ENCODE assay signal across 14 mouse cellular contexts in the genomic region with DNA sequence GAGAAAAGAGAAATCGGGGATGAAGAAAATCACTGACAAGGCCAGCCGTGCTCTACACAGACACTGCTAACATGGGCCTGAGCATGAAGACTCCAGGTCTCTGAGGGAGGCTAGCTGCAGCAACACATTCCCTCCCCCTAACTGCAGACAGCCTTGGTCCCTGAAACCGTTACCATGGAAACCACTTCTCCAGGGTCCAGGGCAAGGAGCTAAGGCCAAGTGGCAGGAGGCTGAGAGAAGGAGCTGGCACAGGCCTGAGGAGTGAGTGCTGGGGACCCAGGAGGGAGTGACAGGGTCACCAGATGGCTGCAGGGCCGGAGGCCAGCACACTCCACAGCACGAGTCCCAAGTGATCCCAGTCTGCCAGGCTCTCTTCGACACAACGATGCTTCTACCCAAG.
A peak's percentile ranks its signal among the peaks of the same experiment; 100 is the strongest.
DNase-seq lines count a peak whose midpoint lies in the region; ATAC-seq and TF ChIP-seq lines count a peak whose summit lies in the region.
"Had no signal": no experiment of that assay in that cellular context is flagged by ENCODE, and none has a peak within 500 bp of the region (broad histone marks: within the 10 kb centered on the region; RNA-seq: fewer than 3 reads in every experiment).

No protein-coding gene starts in this region.

- DNase-seq in forebrain, embryonic 14.5 days (ENCODE audit: low spot score), result peak; percentile 48
- peak; percentile 91 for DNase-seq in cerebellum, adult 8-10 months
- DNase-seq in midbrain, postnatal 0 days (ENCODE audit: low spot score), result peak; percentile 91
- no peak for DNase-seq in spleen, postnatal 10 days (ENCODE audit: low spot score in 2 of 2)
- DNase-seq in ovary, postnatal 36 days (ENCODE audit: low spot score), result no peak
- DNase-seq in left cerebral cortex, postnatal 10 days (ENCODE audit: extremely low spot score in 1 of 2, low spot score in 2 of 2), result no peak
- DNase-seq: kidney, postnatal 25 days; lung, postnatal 4 days; right cerebral cortex, postnatal 4 days had no signal

- no peaks in the 10 kb centered on the region for H3K27me3 ChIP-seq in forebrain, embryonic 14.5 days (replicated peaks; ENCODE audit: control insufficient read depth, insufficient read depth, low read length)
- no peaks in the 10 kb centered on the region for H3K27me3 ChIP-seq in forebrain, embryonic 12.5 days
- no peaks in the 10 kb centered on the region for H3K27me3 ChIP-seq in hindbrain, embryonic 13.5 days
- H3K27me3 ChIP-seq in midbrain, postnatal 0 days (ENCODE audit: insufficient read depth, low read length), result no peaks in the 10 kb centered on the region

- no peak overlapping the region for H3K27ac ChIP-seq in forebrain, embryonic 14.5 days (ENCODE audit: low read depth, low read length)
- H3K27ac ChIP-seq in forebrain, embryonic 12.5 days, result no peak overlapping the region
- H3K27ac ChIP-seq in hindbrain, embryonic 13.5 days, result peak overlapping the region; percentile 74
- peak overlapping the region; percentile 68 for H3K27ac ChIP-seq in midbrain, postnatal 0 days (ENCODE audit: low read depth, low read length)
- H3K27ac ChIP-seq: heart, embryonic 10.5 days; stomach, postnatal 0 days had no signal

- no peaks in the 10 kb centered on the region for H3K4me1 ChIP-seq in forebrain, embryonic 14.5 days (ENCODE audit: control insufficient read depth, insufficient read depth, low read length)
- peaks cover 4% of the 10 kb centered on the region for H3K4me1 ChIP-seq in forebrain, embryonic 12.5 days
- peaks cover 9% of the 10 kb centered on the region; the same call in 1 of the 2 replicates for H3K4me1 ChIP-seq in hindbrain, embryonic 13.5 days (replicated peaks)
- no peaks in the 10 kb centered on the region; the same call in 1 of the 2 replicates for H3K4me1 ChIP-seq in midbrain, postnatal 0 days (ENCODE audit: insufficient read depth, low read length)
- H3K4me1 ChIP-seq: heart, embryonic 10.5 days had no signal

- no peak overlapping the region for H3K4me2 ChIP-seq in forebrain, embryonic 14.5 days (ENCODE audit: low read length)
- H3K4me2 ChIP-seq in forebrain, embryonic 12.5 days, result no peak overlapping the region
- H3K4me2 ChIP-seq in hindbrain, embryonic 13.5 days, result no peak overlapping the region
- no peak overlapping the region for H3K4me2 ChIP-seq in midbrain, postnatal 0 days (ENCODE audit: low read depth, low read length, poor library complexity, severe bottlenecking)

- no peak overlapping the region for H3K9ac ChIP-seq in forebrain, embryonic 14.5 days (ENCODE audit: low read length)
- H3K9ac ChIP-seq in forebrain, embryonic 12.5 days, result no peak overlapping the region
- H3K9ac ChIP-seq in hindbrain, embryonic 13.5 days, result no peak overlapping the region
- H3K9ac ChIP-seq in midbrain, postnatal 0 days (replicated peaks; ENCODE audit: low read length, poor library complexity, severe bottlenecking), result no peak overlapping the region; the same call in 1 of the 2 replicates

- no peaks in the 10 kb centered on the region for H3K36me3 ChIP-seq in forebrain, embryonic 14.5 days (ENCODE audit: control insufficient read depth, insufficient read depth, low read length)
- H3K36me3 ChIP-seq in forebrain, embryonic 12.5 days (replicated peaks), result no peaks in the 10 kb centered on the region
- no peaks in the 10 kb centered on the region for H3K36me3 ChIP-seq in hindbrain, embryonic 13.5 days
- no peaks in the 10 kb centered on the region for H3K36me3 ChIP-seq in midbrain, postnatal 0 days (ENCODE audit: insufficient read depth, low read length)
- H3K36me3 ChIP-seq: G1E; heart, embryonic 10.5 days had no signal

- WGBS in forebrain, embryonic 14.5 days, result 69% methylated on average over 7 of the region's 7 CpGs
- WGBS in forebrain, embryonic 12.5 days, result 68% methylated on average over 7 of the region's 7 CpGs
- WGBS in hindbrain, embryonic 13.5 days, result 59% methylated on average over 7 of the region's 7 CpGs
- 47% methylated on average over 7 of the region's 7 CpGs for WGBS in midbrain, postnatal 0 days

- H3K4me3 ChIP-seq in forebrain, embryonic 14.5 days (ENCODE audit: low read depth, low read length), result no peak overlapping the region
- no peak overlapping the region for H3K4me3 ChIP-seq in forebrain, embryonic 12.5 days (replicated peaks)
- H3K4me3 ChIP-seq in hindbrain, embryonic 13.5 days, result no peak overlapping the region
- H3K4me3 ChIP-seq in midbrain, postnatal 0 days (ENCODE audit: low read depth, low read length), result no peak overlapping the region
- H3K4me3 ChIP-seq: heart, embryonic 10.5 days had no signal

- intact Hi-C loops in left cerebral cortex, postnatal 10 days (cut with DNase I), result no loop called here

- TF ChIP-seq CTCF in midbrain, postnatal 0 days (IDR thresholded peaks at IDR 0.05), result no peak

- ATAC-seq in forebrain, embryonic 14.5 days, result no peak
- ATAC-seq in forebrain, embryonic 12.5 days (ENCODE audit: low FRiP score), result no peak
- ATAC-seq in hindbrain, embryonic 13.5 days (ENCODE audit: low FRiP score), result no peak
- ATAC-seq in midbrain, postnatal 0 days (ENCODE audit: low FRiP score), result no peak; the same call in 1 of the 2 replicates

- no peaks in the 10 kb centered on the region for H3K9me3 ChIP-seq in forebrain, embryonic 14.5 days (replicated peaks; ENCODE audit: control insufficient read depth, low read length)
- H3K9me3 ChIP-seq in forebrain, embryonic 12.5 days, result peaks cover 4% of the 10 kb centered on the region; the same call in 1 of the 2 replicates
- peaks cover 8% of the 10 kb centered on the region; the same call in 1 of the 2 replicates for H3K9me3 ChIP-seq in hindbrain, embryonic 13.5 days
- H3K9me3 ChIP-seq in midbrain, postnatal 0 days (ENCODE audit: low read length), result no peaks in the 10 kb centered on the region
- H3K9me3 ChIP-seq: G1E; heart, embryonic 10.5 days had no signal

Comparison
In these comparisons a context has a peak if more than half of its experiments do, and no peak if none do; other contexts are left out.
1. DNase-seq: peak in forebrain, embryonic 14.5 days (single experiment), cerebellum, adult 8-10 months (single experiment) and midbrain, postnatal 0 days (single experiment); none in spleen, postnatal 10 days (0 of 2), ovary, postnatal 36 days (single experiment) and left cerebral cortex, postnatal 10 days (0 of 2).
2. H3K27ac ChIP-seq: peak in hindbrain, embryonic 13.5 days (single experiment) and midbrain, postnatal 0 days (single experiment); none in forebrain, embryonic 14.5 days (single experiment) and forebrain, embryonic 12.5 days (single experiment).